Mouse (Mus musculus): Measurements from ENCODE around the gene Cnksr1.

- TF ChIP-seq CTCF (IDR thresholded peaks at IDR 0.05; ENCODE audit: low read depth), result no peak
- TF ChIP-seq EP300 (IDR thresholded peaks at IDR 0.05; ENCODE audit: low read depth), result no peak
Observed at GRCm38 (mm10) chr4:134202904-134203303, 35.3 kb downstream of the Cnksr1 start, which contains the start of gene Gm7534.
